Mouse (Mus musculus) cerebellum, adult (tissue): ENCODE data around the gene Gm37240.
"Not testable (repeated sequence)": the region's sequence is repeated elsewhere in the genome, so short reads cannot be mapped to it uniquely, and the experiment has no call there.

Source experiments
- ATAC-seq: cut with Nextera tagmentation; 2 replicates; pipeline ENCODE4 v1.9.2; 2017; ENCODE audit warnings: mild to moderate bottlenecking, moderate library complexity, mixed read lengths; ENCODE audit not compliant: insufficient number of reproducible peaks, low FRiP score, low TSS enrichment

The Gm37240 gene

DNA sequence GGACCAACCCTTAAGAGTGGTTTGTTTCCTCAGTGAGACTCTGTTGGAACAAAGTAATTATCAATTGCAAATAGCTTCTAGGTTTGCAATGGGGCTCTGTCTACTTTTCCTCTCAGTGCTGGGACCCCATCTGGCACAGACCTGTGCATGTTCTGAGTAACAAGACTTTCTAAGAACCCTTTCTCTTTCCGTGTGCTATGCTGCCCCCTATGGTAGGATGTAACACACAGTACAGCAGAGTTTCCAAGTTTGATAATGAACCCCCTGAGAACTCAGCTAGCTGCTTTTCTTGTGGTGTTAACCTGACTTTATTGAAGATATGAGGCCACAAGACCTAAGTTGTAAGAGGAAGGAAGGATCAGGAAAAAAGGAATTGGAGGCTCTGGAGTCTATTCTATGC lies 980.8 kb downstream of the Gm37240 start:
- no peak for ATAC-seq

GRCm38 (mm10) chr3:84897952-84898351 lies 989.4 kb downstream of the Gm37240 start:
- no peak for ATAC-seq

DNA sequence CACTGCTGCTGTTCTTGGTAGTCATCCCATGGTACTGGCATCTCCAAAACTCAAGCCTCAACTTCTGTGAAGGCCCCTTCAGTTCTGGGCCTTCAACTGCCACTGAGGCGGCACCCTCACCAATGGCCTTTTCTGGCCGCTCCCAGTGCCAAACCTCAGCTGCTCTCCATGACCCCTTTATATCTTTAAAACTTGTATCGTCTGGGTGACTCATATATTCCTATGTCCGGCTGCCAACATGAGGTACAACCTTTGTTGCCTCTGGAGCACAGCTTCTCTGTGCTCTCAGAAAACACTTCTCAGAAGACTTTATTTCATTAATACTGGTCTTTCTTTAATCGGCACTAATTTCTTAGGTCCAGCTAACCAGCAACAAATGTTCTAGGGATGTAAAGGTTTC lies 996.3 kb downstream of the Gm37240 start:
- ATAC-seq, result no peak

- no peak for ATAC-seq
Observed at GRCm38 (mm10) chr3:84889648-84890047, 997.7 kb downstream of the Gm37240 start.

GRCm38 (mm10) chr3:84883817-84884483 lies 1003.4 kb downstream of the Gm37240 start:
- ATAC-seq, result no peak

DNA sequence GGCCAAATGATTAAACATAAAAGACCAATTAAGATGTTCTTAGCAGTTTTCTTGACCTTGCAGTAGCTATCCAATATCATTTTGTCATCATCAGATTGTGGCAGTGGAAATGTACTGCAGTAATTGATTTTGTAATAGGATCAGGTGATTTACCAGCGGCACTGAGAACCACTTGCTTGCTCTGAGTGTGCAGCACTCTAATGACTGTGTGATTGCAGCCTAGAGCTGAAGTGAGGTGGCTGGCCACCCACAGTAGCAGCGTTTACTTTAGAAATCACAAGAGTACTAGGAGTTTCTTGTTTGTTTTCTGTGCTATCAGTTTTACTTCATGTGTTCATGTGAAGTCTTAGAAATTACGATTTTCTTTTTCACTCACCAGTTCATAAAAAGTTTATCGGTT lies 1011.1 kb downstream of the Gm37240 start:
- ATAC-seq, result no peak

DNA sequence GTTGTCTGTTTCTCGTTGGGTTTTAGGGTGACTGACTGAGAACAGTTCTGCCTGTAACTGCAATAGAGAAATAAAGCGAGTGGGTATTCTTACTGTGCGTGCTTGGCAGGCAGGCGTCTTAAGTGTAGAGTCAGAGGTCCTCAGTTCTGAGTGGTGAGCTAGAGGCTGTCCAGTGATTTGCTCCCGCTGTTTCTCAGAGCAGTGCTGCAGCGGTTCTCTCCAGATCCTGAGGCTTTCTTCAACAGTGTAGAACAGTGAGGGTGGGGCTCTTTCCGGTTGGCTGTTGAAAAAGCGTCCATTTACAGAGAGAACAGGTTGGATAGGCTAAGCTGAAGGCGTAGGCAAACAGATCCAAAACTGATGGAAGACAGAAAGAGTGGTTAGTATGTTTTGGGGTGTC lies 1012.0 kb downstream of the Gm37240 start:
- ATAC-seq, result no peak

DNA sequence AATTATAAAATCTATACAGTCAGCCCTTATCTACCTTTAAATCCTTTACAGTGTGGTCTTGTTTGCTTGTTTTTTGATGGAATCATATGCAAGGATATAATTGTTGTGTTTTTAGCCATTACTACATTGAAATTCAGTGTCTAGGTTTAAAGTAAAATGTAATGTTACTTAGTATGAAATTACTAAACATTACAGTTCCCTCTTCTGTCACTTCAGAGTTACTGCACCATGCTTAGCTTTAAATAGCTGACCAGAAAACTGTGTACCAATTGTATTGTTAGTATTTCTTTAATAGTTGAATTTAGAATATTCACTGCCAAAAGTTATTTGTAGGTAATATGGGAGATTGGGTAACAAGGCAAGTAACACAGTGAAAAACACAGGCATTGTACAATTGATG lies 1017.2 kb downstream of the Gm37240 start:
- ATAC-seq, result no peak

DNA sequence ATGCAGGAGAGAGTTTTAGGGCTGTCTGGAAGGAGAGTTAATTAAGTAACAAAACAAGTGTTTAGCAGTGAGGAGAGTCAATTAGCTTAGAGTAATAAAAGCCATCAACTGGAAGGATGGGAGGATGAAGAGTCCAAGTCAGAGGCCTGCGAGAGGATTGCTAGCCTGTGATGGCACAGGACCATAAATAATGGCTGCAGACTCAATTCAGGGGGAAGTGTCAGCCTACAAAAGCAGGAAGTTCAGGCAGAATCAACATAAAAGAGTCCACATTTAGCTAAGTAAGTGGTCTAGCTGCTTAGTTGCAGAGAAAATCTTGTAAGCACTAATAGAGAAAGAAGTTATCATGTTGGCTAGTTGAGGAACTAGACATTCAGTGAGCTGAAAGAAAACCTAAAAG lies 1019.3 kb downstream of the Gm37240 start:
- ATAC-seq, result no peak

- ATAC-seq, result no peak
Observed at GRCm38 (mm10) chr3:84867434-84867975, 1019.8 kb downstream of the Gm37240 start.

GRCm38 (mm10) chr3:84866866-84867265 lies 1020.5 kb downstream of the Gm37240 start:
- ATAC-seq, result no peak

- ATAC-seq, result no peak
Observed at GRCm38 (mm10) chr3:84865684-84866083, 1021.6 kb downstream of the Gm37240 start.

DNA sequence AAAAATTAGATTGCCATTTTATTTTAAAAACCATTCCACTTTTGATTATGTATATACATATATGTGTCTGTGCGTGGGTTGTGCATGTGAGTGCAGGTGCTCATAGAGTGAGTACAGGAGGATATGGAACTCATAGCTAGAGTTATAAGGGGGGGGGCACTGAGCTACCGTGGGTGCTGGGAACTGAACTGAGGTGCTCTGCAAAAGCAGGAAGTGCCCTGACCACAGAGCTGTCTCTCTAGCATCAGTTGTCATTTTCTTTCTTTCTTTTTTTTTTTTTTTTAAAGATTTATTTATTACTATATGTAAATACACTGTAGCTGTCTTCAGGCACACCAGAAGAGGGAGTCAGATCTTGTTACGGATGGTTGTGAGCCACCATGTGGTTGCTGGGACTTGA lies 1025.5 kb downstream of the Gm37240 start:
- ATAC-seq, result not testable (repeated sequence)

GRCm38 (mm10) chr3:84860669-84861068 lies 1026.6 kb downstream of the Gm37240 start:
- ATAC-seq, result no peak

- no peak for ATAC-seq
Observed at GRCm38 (mm10) chr3:84854440-84854839, 1032.9 kb downstream of the Gm37240 start.

- ATAC-seq, result no peak
Observed at GRCm38 (mm10) chr3:84852877-84853276, 1034.4 kb downstream of the Gm37240 start.

GRCm38 (mm10) chr3:84851801-84852200 lies 1035.5 kb downstream of the Gm37240 start:
- ATAC-seq, result no peak

GRCm38 (mm10) chr3:84850418-84850817 lies 1036.9 kb downstream of the Gm37240 start:
- no peak for ATAC-seq

DNA sequence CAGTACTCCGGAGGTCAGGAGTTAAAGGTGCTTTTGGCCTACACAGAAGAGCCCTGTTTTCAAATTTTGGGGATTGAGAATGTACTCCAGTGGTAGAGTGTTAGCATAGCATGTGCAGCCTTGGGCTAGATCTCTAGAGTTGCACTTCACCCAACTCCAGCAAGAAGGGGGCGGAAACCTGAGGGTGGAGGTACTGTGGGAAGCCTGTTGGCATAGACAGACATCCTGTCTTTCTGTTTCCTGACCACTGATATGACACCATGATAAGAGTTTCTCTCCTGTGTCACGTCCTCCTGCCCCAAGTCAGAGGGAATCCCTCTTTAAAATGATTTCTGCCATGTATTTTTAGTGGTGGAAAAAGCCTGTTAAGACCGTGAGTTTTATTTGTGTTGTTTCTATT lies 1038.5 kb downstream of the Gm37240 start:
- no peak for ATAC-seq

- ATAC-seq, result peak; percentile 66
Observed at GRCm38 (mm10) chr3:84843594-84843993, 1043.7 kb downstream of the Gm37240 start.

DNA sequence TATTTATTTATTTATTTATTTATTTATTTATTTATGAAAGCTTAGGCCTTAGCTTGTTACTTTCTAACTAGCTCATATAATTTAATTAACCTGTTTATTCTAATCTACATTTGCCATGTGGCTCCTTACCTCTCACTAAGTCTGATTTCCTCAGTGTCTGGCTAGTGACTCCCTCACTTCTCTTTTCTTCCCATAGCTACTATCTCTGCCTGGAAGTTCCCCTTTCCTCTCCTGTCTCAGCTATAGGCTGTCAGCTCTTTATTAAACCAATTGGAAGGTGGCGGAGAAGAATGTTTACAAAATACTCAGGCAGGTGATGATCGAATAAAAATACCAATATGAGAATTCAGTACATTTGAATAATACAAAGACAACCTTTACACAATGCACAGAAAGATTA lies 1044.5 kb downstream of the Gm37240 start:
- ATAC-seq, result no peak

DNA sequence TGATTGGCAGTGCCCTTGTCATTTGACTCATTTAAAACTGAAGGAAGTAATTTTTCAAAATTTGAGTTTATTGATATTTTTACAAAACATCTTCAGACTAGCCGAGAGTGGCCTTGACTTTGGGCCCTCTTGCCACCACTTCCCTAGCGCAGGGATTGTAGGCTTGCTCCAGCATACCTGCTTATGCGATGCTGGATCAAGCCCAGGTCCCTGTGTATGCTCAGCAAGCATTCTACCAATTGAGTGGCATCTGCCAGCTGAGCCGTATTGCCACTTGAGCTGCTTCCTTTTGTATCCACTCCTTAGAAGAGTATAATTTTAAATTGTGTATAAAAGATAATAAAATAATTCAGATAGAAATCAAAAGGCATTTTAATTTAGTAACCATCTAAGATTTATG lies 1046.0 kb downstream of the Gm37240 start:
- ATAC-seq, result no peak
